Mouse (Mus musculus) CH12.LX (cell line): ENCODE results near the gene Dhx9. TPM values are rescaled to one million over a fixed set of nuclear protein-coding genes. Genes with fewer than 3 reads are reported as not detected.
"Not testable (repeated sequence)": the region's sequence is repeated elsewhere in the genome, so short reads cannot be mapped to it uniquely, and the experiment has no call there.

Source experiments
- DNase-seq: peaks from one replicate; pipeline ENCODE4 v3.0.0-alpha.2; 2013; ENCODE audit errors: extremely low read depth
- H3K27ac ChIP-seq: 2 replicates; pipeline ENCODE4 v1.5.1; 2012; ENCODE audit warnings: low read depth, mild to moderate bottlenecking, control low read depth, moderate library complexity; ENCODE audit not compliant: insufficient read depth
- H3K27me3 ChIP-seq: replicated peaks from 2 replicates; pipeline ENCODE3; 2012; ENCODE audit warnings: inconsistent platforms
- H3K36me3 ChIP-seq, 2 experiments: replicated peaks in 1 of 2; 2 replicates each; pipeline versions ENCODE3 to v1.6.1; 2012; ENCODE audit warnings: inconsistent platforms in 1 of 2, low read length in 1 of 2, mild to moderate bottlenecking in 1 of 2, mixed read lengths in 1 of 2, moderate library complexity in 1 of 2; ENCODE audit not compliant: control insufficient read depth in 1 of 2, insufficient read depth in 1 of 2
- H3K4me1 ChIP-seq, 2 experiments: 2 replicates each; pipeline ENCODE4 v1.6.1; 2012; ENCODE audit warnings: inconsistent platforms in 1 of 2, moderate library complexity in 1 of 2; ENCODE audit not compliant: insufficient read depth in 2 of 2, control insufficient read depth in 1 of 2
- H3K4me2 ChIP-seq: 2 replicates; pipeline ENCODE4 v1.6.1; 2012; ENCODE audit warnings: low read depth, mild to moderate bottlenecking, control low read depth; ENCODE audit not compliant: poor library complexity, insufficient read depth, severe bottlenecking
- H3K4me3 ChIP-seq, 3 experiments: fragments of 150-350 bp in 1 of 3; sonication (generic) in 1 of 3; replicated peaks in 1 of 3; 2 replicates each; pipeline versions ENCODE3 to v1.5.1; 2011 to 2012; ENCODE audit warnings: low read depth in 2 of 3, low read length in 2 of 3, mild to moderate bottlenecking in 2 of 3, moderate library complexity in 2 of 3, control low read depth in 1 of 3, improper control_type of control experiment in 1 of 3, inconsistent platforms in 1 of 3, mixed read lengths in 1 of 3; ENCODE audit not compliant: poor library complexity in 1 of 3
- H3K79me2 ChIP-seq: replicated peaks from 2 replicates; pipeline ENCODE4 v1.6.1; 2012; ENCODE audit warnings: mild to moderate bottlenecking, moderate library complexity; ENCODE audit not compliant: control insufficient read depth, poor library complexity, insufficient read depth, severe bottlenecking; ENCODE audit errors: extremely low read depth
- H3K9ac ChIP-seq: 2 replicates; pipeline ENCODE4 v1.6.1; 2012; ENCODE audit warnings: low read depth, mild to moderate bottlenecking, control low read depth, moderate library complexity; ENCODE audit not compliant: insufficient read depth
- H3K9me3 ChIP-seq: replicated peaks from 2 replicates; pipeline ENCODE3; 2012; ENCODE audit warnings: low read length, inconsistent platforms, mixed read lengths
- MEF2A ChIP-seq: IDR thresholded peaks from 2 replicates; pipeline ENCODE4 v1.6.1; 2014; ENCODE audit warnings: low read depth, mild to moderate bottlenecking, inconsistent platforms, low read length, improper control_type of control experiment, borderline replicate concordance
- POLR2AphosphoS2 ChIP-seq: IDR thresholded peaks from 2 replicates; pipeline ENCODE4 v1.6.1; 2011; ENCODE audit warnings: low read depth, low read length, improper control_type of control experiment
- TBP ChIP-seq: conservative IDR thresholded peaks from 2 replicates; pipeline ENCODE4 v1.6.1; 2011; ENCODE audit warnings: low read depth, low read length, improper control_type of control experiment
- ZKSCAN1 ChIP-seq: IDR thresholded peaks from 2 replicates; pipeline ENCODE4 v1.6.1; 2012; ENCODE audit warnings: low read depth, inconsistent platforms, low read length, improper control_type of control experiment, borderline replicate concordance
- dilution Hi-C: fragments of 300-500 bp; cut with MboI; formaldehyde crosslinking; loops from 2 replicates; pipeline ENCODE4 v1.14.3; 2020; ENCODE audit warnings: low sequenced_read_pairs; ENCODE audit not compliant: extremely low pct_unique_long_range_greater_than_20kb, extremely low pct_ligation_motif_present
- in situ Hi-C: fragments of 300-500 bp; cut with MboI; formaldehyde crosslinking; loops from 3 replicates; pipeline ENCODE4 v1.14.3; 2019; ENCODE audit warnings: low sequenced_read_pairs, low pct_ligation_motif_present, low pct_unique_long_range_greater_than_20kb, mixed read lengths
- polyA plus RNA-seq: library from polyadenylated mRNA; unstranded; fragments of >175 nt; gene quantifications from 2 replicates; pipeline ENCODE4 v1.2.1, GENCODE M21; 2012; ENCODE audit warnings: low read depth; ENCODE audit not compliant: insufficient read length
- total RNA-seq, 2 experiments: library from RNA; depleted of rRNA; stranded (reverse); fragments of 300-350 nt in 1 of 2; fragments of >200 nt in 1 of 2; gene quantifications; 2 replicates each; pipeline ENCODE4 v1.2.3; 2012 to 2014

Gene Dhx9
- total and polyA plus RNA-seq, 3 experiments: 55.4 to 233 (median 98.8) TPM

DNA sequence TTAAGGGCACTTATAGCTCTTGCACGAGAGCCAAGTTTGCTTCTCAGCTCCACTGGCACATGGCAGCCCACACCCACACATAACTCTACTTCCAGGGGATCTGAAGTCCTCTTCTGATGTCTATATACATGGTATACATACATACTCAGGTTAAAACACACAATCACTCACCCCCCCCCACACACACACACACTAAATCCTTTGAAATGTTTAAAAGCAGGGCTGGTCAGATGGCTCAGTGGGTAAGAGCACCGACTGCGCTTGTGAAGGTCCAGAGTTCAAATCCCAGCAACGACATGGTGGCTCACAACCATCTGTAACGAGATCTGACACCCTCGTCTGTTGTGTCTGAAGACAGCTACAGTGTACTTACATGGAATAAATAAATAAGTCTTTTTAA is 75.7 kb downstream of the Dhx9 start:
- Histone ChIP-seq H3K79me2 (peaks cover 22% of the 10 kb centered on the region), H3K4me3 (peak overlapping the region; percentile 14 to 38 (median 28)), H3K36me3 (peaks cover 14 to 19% of the 10 kb centered on the region in 2 experiments), H3K9ac (peak overlapping the region; percentile 60; the same call in 1 of the 2 replicates), H3K27ac (peak overlapping the region; percentile 30; the same call in 1 of the 2 replicates), H3K27me3 (no peaks in the 10 kb centered on the region), H3K4me1 (peaks cover 0 to 32% of the 10 kb centered on the region in 2 experiments; a peak in 2 of 4 replicates), H3K9me3 (no peaks in the 10 kb centered on the region), H3K4me2 (peak overlapping the region; percentile 98)
- in situ Hi-C loops: no loop called here
- dilution Hi-C loops: no loop called here
- no peak for DNase-seq
- no peak for TF ChIP-seq MEF2A
- peak; percentile 84; the same call in 1 of the 2 replicates for TF ChIP-seq TBP
- TF ChIP-seq ZKSCAN1: no peak
- TF ChIP-seq POLR2AphosphoS2: peak; percentile 71; the same call in 1 of the 2 replicates

GRCm38 (mm10) chr1:153410915-153411314 is 76.5 kb downstream of the Dhx9 start:
- in situ Hi-C loops, H3K9me3 ChIP-seq, H3K4me2 ChIP-seq, H3K27ac ChIP-seq, H3K4me3 ChIP-seq, H3K9ac ChIP-seq, DNase-seq, dilution Hi-C loops, H3K27me3 ChIP-seq: not testable (repeated sequence)
- H3K4me1 ChIP-seq: peaks cover 0 to 32% of the 10 kb centered on the region in 2 experiments; a peak in 2 of 4 replicates
- peaks cover 20 to 23% of the 10 kb centered on the region in 2 experiments for H3K36me3 ChIP-seq
- H3K79me2 ChIP-seq: peaks cover 22% of the 10 kb centered on the region

DNA sequence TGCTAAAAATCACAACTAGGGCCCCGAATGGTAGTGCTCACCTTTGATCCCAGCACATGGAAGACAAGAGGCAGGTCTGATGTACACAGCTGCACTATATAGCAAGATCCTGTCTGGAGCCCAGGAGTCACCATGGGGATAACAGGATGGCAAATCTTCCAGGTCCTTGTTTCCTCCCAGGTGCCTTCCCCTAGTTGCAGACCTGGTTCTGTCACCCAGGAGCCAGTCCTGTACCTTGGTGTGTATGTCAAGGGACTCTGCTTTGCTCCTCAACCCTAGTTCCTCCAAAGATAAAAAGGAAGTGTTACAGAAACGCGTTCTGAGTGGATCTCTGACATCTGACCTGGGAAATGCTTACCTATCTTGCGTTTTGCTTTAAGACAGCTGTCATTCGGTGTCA is 79.2 kb downstream of the Dhx9 start:
- Histone ChIP-seq H3K79me2 (peaks cover 18% of the 10 kb centered on the region), H3K36me3 (peaks cover 30 to 33% of the 10 kb centered on the region in 2 experiments), H3K4me1 (peaks cover 0 to 26% of the 10 kb centered on the region in 2 experiments; a peak in 2 of 4 replicates)
- H3K9ac ChIP-seq, H3K4me2 ChIP-seq, DNase-seq, dilution Hi-C loops, H3K9me3 ChIP-seq, in situ Hi-C loops, H3K27me3 ChIP-seq, H3K4me3 ChIP-seq, H3K27ac ChIP-seq: not testable (repeated sequence)

DNA sequence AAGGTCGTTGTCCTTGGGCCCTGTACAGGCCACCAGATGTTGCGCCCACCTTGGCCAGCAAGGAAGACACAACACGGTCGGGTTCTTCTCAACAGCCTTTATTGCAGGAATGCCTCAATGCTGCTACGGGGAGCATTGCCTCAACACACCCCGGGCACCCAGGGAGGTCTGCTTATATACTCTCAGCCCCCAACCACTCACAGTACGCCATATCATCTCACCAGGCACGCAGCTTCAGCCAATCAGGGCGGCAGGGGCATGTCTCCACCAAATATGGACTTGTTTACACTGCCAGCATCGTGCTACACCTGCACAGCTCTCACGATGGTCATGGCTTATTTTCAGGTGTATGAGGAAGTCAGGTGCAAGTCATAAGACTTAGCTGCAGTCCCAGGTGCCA is 79.8 kb downstream of the Dhx9 start:
- dilution Hi-C loops, H3K4me2 ChIP-seq, in situ Hi-C loops, DNase-seq, H3K27me3 ChIP-seq, H3K9ac ChIP-seq, H3K9me3 ChIP-seq, H3K27ac ChIP-seq, H3K4me3 ChIP-seq: not testable (repeated sequence)
- Histone ChIP-seq H3K4me1 (peaks cover 0 to 26% of the 10 kb centered on the region in 2 experiments; a peak in 2 of 4 replicates), H3K79me2 (peaks cover 17% of the 10 kb centered on the region), H3K36me3 (peaks cover 30 to 33% of the 10 kb centered on the region in 2 experiments)

Other genes starting within 250 kb of the Dhx9 start
- gene Lamc1, start 154.9 kb downstream of the Dhx9 start, total RNA-seq (2012; rRNA removed): 9.4 and 10.5 TPM in 2 replicates
- gene Lamc1, start 154.9 kb downstream of the Dhx9 start, total RNA-seq (2014; rRNA removed): 4.1 and 5.7 TPM in 2 replicates
- 13.1 and 16.7 TPM in 2 replicates for gene Lamc1, start 154.9 kb downstream of the Dhx9 start, polyA plus RNA-seq
- gene Shcbp1l, start 62.5 kb downstream of the Dhx9 start, total RNA-seq (2012; rRNA removed): 0.46 and 0.59 TPM in 2 replicates
- not detected in 2 replicates for gene Shcbp1l, start 62.5 kb downstream of the Dhx9 start, total RNA-seq (2014; rRNA removed)
- 0.93 and 1.6 TPM in 2 replicates for gene Shcbp1l, start 62.5 kb downstream of the Dhx9 start, polyA plus RNA-seq
- 0.08 TPM in 2 replicates for gene Npl, start 62.4 kb upstream of the Dhx9 start, total RNA-seq (2012; rRNA removed)
- gene Npl, start 62.4 kb upstream of the Dhx9 start, total RNA-seq (2014; rRNA removed): not detected in 2 replicates
- gene Npl, start 62.4 kb upstream of the Dhx9 start, polyA plus RNA-seq: not detected in 2 replicates
- gene Rgs8, start 165.4 kb upstream of the Dhx9 start, total RNA-seq (2012; rRNA removed): not detected in 2 replicates
- gene Rgs8, start 165.4 kb upstream of the Dhx9 start, total RNA-seq (2014; rRNA removed): not detected in 2 replicates
- gene Rgs8, start 165.4 kb upstream of the Dhx9 start, polyA plus RNA-seq: 0.03 TPM in 1 of 2 replicates, not detected in the other